Mouse (Mus musculus) kidney, postnatal 0 days (tissue): Measurements from ENCODE around the gene Frmd6. TPM values are rescaled to one million over a fixed set of nuclear protein-coding genes. Genes with fewer than 3 reads are reported as not detected.

Experiments
- ATAC-seq: fragments of 200-750 bp; cut with Nextera tagmentation; replicated peaks from 2 replicates; pipeline ENCODE4 v1.8.0; 2017; ENCODE audit warnings: low read depth, moderate number of reproducible peaks, moderate TSS enrichment, moderate library complexity; ENCODE audit not compliant: low FRiP score
- DNase-seq: peaks from one replicate; pipeline ENCODE4 v3.0.0-alpha.2; 2016; ENCODE audit warnings: low spot score
- H3K27ac ChIP-seq: fragments of 300-500 bp; sonication (generic); 2 replicates; pipeline ENCODE4 v1.5.1; 2014; ENCODE audit warnings: mild to moderate bottlenecking
- H3K27me3 ChIP-seq: fragments of 300-500 bp; sonication (generic); 2 replicates; pipeline ENCODE4 v1.6.1; 2014; ENCODE audit warnings: low read length, mixed read lengths; ENCODE audit not compliant: insufficient read depth
- H3K36me3 ChIP-seq: fragments of 300-500 bp; sonication (generic); 2 replicates; pipeline ENCODE4 v1.6.1; 2014; ENCODE audit warnings: low read length, mixed read lengths; ENCODE audit not compliant: insufficient read depth
- H3K4me1 ChIP-seq: fragments of 300-500 bp; sonication (generic); replicated peaks from 2 replicates; pipeline ENCODE4 v1.6.1; 2014; ENCODE audit warnings: antibody characterized with exemption, low read length, mixed read lengths; ENCODE audit not compliant: insufficient read depth
- H3K4me2 ChIP-seq: fragments of 300-500 bp; sonication (generic); 2 replicates; pipeline ENCODE4 v1.6.1; 2014; ENCODE audit warnings: mild to moderate bottlenecking, low read length, moderate library complexity, mixed read lengths
- H3K4me3 ChIP-seq: fragments of 300-500 bp; sonication (generic); replicated peaks from 2 replicates; pipeline ENCODE4 v1.5.1; 2014; ENCODE audit warnings: low read depth, low read length
- H3K9ac ChIP-seq: fragments of 300-500 bp; sonication (generic); 2 replicates; pipeline ENCODE4 v1.6.1; 2014; ENCODE audit warnings: low read depth, low read length
- H3K9me3 ChIP-seq: fragments of 300-500 bp; sonication (generic); replicated peaks from 2 replicates; pipeline ENCODE4 v1.6.1; 2016; ENCODE audit warnings: low read length, inconsistent platforms, mixed read lengths
- CTCF ChIP-seq: IDR thresholded peaks from 2 replicates; pipeline ENCODE4 v1.5.1; 2016; ENCODE audit warnings: antibody characterized with exemption, low read depth, mild to moderate bottlenecking, moderate library complexity
- WGBS: fragments of 180-500 bp; shearing (Covaris S2); extraction: QIAGEN DNeasy Blood & Tissue Kit; methylation state at CpG from one replicate; pipeline ENCODE4 v1.1.7; 2014; 5-methylcytosine and 5-hydroxymethylcytosine counted together
- polyA plus RNA-seq: library from polyadenylated mRNA; unstranded; fragments of >200 nt; fragmentation: Nextera tagmentation; extraction: Ambion mirVana; gene quantifications from 2 replicates; pipeline ENCODE4 v1.2.1, GENCODE M21; 2015

Frmd6 gene
- polyA plus RNA-seq, 1 experiment from 2014 or later, result 14.6 TPM

- no peak overlapping the region for H3K4me3 ChIP-seq
- no peaks in the 10 kb centered on the region for H3K4me1 ChIP-seq
- H3K4me2 ChIP-seq, result no peak overlapping the region
- DNase-seq (no peak), ATAC-seq (no peak)
- 0 out of 2 replicates have a peak, but pooled peaks cover 9% of the 10 kb centered on the region for H3K36me3 ChIP-seq
- no peak for TF ChIP-seq CTCF
- H3K27ac ChIP-seq, result no peak overlapping the region
- H3K9me3 ChIP-seq, result no peaks in the 10 kb centered on the region
- no peak overlapping the region for H3K9ac ChIP-seq
- H3K27me3 ChIP-seq, result no peaks in the 10 kb centered on the region
- 89% methylated on average over 14 of the region's 14 CpGs for WGBS
These were observed 57.8 kb downstream of the Frmd6 start for GRCm38 (mm10) chr12:70883141-70883540.

- no peaks in the 10 kb centered on the region for H3K27me3 ChIP-seq
- H3K9ac ChIP-seq, result no peak overlapping the region
- H3K4me2 ChIP-seq, result no peak overlapping the region
- DNase-seq (no peak), ATAC-seq (no peak)
- H3K36me3 ChIP-seq, result 0 out of 2 replicates have a peak, but pooled peaks cover 5% of the 10 kb centered on the region
- no peaks in the 10 kb centered on the region for H3K9me3 ChIP-seq
- 93% methylated on average over 7 of the region's 7 CpGs for WGBS
- no peak for TF ChIP-seq CTCF
- no peaks in the 10 kb centered on the region for H3K4me1 ChIP-seq
- no peak overlapping the region for H3K27ac ChIP-seq
- H3K4me3 ChIP-seq, result no peak overlapping the region
These were observed 58.8 kb downstream of the Frmd6 start for GRCm38 (mm10) chr12:70884113-70884512.

- no peak for ATAC-seq
- no peak overlapping the region for H3K4me3 ChIP-seq
- H3K9ac ChIP-seq, result no peak overlapping the region
- H3K27me3 ChIP-seq, result no peaks in the 10 kb centered on the region
- no peaks in the 10 kb centered on the region for H3K4me1 ChIP-seq
- no peaks in the 10 kb centered on the region for H3K9me3 ChIP-seq
- 75% methylated on average over 5 of the region's 6 CpGs for WGBS
- TF ChIP-seq CTCF, result no peak
- no peak overlapping the region for H3K4me2 ChIP-seq
- DNase-seq, result no peak
- no peak overlapping the region for H3K27ac ChIP-seq
- H3K36me3 ChIP-seq, result 0 out of 2 replicates have a peak, but pooled peaks cover 5% of the 10 kb centered on the region
These were observed 59.7 kb downstream of the Frmd6 start for GRCm38 (mm10) chr12:70884973-70885372.

GRCm38 (mm10) chr12:70885576-70885975 is 60.3 kb downstream of the Frmd6 start:
- ATAC-seq, result no peak
- H3K36me3 ChIP-seq, result peaks cover 7% of the 10 kb centered on the region; the same call in 1 of the 2 replicates
- no peaks in the 10 kb centered on the region for H3K4me1 ChIP-seq
- H3K27me3 ChIP-seq, result no peaks in the 10 kb centered on the region
- H3K9me3 ChIP-seq, result no peaks in the 10 kb centered on the region
- DNase-seq, result no peak
- no peak overlapping the region for H3K9ac ChIP-seq
- no peak for TF ChIP-seq CTCF
- 81% methylated on average over 10 of the region's 10 CpGs for WGBS
- H3K27ac ChIP-seq, result no peak overlapping the region
- H3K4me2 ChIP-seq, result no peak overlapping the region
- H3K4me3 ChIP-seq, result no peak overlapping the region

- Histone ChIP-seq H3K9ac (no peak overlapping the region), H3K36me3 (peaks cover 19% of the 10 kb centered on the region; the same call in 1 of the 2 replicates), H3K4me1 (no peaks in the 10 kb centered on the region), H3K27ac (no peak overlapping the region), H3K4me3 (no peak overlapping the region), H3K4me2 (no peak overlapping the region), H3K27me3 (no peaks in the 10 kb centered on the region), H3K9me3 (no peaks in the 10 kb centered on the region)
- no peak for TF ChIP-seq CTCF
- ATAC-seq (no peak), DNase-seq (no peak)
- 80% methylated on average over 5 of the region's 5 CpGs for WGBS
These were observed 65.1 kb downstream of the Frmd6 start for GRCm38 (mm10) chr12:70890405-70890804.

DNA sequence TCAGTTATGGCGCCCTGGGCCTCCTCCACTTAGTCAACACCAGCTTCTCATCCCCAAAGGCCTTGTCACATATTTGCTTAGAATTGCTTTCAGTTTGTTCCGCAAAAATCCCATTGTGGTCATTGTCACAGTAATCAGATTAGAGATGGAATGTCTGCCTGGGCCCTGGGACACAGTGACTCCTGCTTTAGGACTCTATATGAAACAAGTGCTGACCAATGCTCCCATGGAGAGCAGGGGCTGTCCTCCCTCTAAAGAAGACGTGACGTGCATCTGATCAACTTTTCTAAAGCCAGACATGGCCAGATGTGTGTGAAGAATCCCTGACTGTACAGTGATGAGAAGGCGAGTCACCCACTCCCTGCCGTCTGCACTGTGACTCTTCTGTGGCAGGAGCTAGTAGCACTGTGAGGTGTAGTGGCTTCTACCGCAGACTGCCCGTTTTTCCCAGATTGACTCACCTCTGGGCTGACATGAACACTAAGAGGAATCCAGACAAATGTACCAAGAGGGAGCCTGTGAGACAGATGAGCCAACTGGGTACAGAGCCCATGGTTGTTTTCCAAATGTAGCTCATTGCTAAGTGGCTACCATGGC is 65.7 kb downstream of the Frmd6 start:
- 91% methylated on average over 8 of the region's 8 CpGs for WGBS

DNA sequence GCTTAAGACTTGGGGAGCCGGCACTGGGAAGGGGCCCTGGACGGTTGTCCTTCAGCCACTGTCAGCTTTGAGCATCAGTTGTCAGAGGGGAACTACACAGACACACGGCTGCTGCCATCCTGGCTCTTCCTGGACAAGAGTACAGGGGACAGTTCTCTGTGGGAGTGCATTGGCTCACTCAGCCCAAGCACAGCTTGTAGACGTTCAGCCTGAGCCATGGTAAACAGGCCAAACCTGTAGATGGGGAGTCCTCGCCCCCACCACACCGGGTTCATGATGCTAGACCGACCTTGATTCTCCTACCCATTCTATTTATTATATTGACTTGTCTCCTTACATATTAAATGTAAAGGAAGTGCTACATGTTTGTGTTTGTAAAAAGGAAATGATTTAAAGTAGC is 70.0 kb downstream of the Frmd6 start:
- H3K4me2 ChIP-seq, result no peak overlapping the region
- ATAC-seq, result no peak
- H3K27me3 ChIP-seq, result no peaks in the 10 kb centered on the region
- H3K4me1 ChIP-seq, result no peaks in the 10 kb centered on the region
- no peak for TF ChIP-seq CTCF
- no peak overlapping the region for H3K27ac ChIP-seq
- H3K4me3 ChIP-seq, result no peak overlapping the region
- WGBS, result 79% methylated on average over 7 of the region's 7 CpGs
- peaks cover 28% of the 10 kb centered on the region; the same call in 1 of the 2 replicates for H3K36me3 ChIP-seq
- H3K9ac ChIP-seq, result no peak overlapping the region
- DNase-seq, result no peak
- H3K9me3 ChIP-seq, result no peaks in the 10 kb centered on the region

More for the DNA sequence above, 65.7 kb downstream of the Frmd6 start:
- Histone ChIP-seq H3K36me3 (peaks cover 16% of the 10 kb centered on the region; the same call in 1 of the 2 replicates), H3K4me1 (no peaks in the 10 kb centered on the region), H3K27ac (no peak overlapping the region), H3K9me3 (no peaks in the 10 kb centered on the region), H3K4me2 (no peak overlapping the region), H3K9ac (no peak overlapping the region), H3K4me3 (no peak overlapping the region), H3K27me3 (no peaks in the 10 kb centered on the region)
- no peak for TF ChIP-seq CTCF
- DNase-seq, result no peak
- ATAC-seq, result no peak
